Mouse (Mus musculus) cerebellum, adult 2 months (tissue): ENCODE data around the gene Tsc22d2.

Experiments used
- CTCF ChIP-seq: fragments of 200-500 bp; IDR thresholded peaks from 2 replicates; pipeline ENCODE4 v1.5.1; 2011; ENCODE audit warnings: low read depth, mild to moderate bottlenecking, control low read depth, low read length, moderate library complexity, borderline replicate concordance; ENCODE audit not compliant: insufficient read depth
- POLR2A ChIP-seq: fragments of 200-500 bp; IDR thresholded peaks from 2 replicates; pipeline ENCODE4 v1.6.1; 2011; ENCODE audit warnings: low read length, control low read depth, borderline replicate concordance; ENCODE audit not compliant: insufficient read depth

DNA sequence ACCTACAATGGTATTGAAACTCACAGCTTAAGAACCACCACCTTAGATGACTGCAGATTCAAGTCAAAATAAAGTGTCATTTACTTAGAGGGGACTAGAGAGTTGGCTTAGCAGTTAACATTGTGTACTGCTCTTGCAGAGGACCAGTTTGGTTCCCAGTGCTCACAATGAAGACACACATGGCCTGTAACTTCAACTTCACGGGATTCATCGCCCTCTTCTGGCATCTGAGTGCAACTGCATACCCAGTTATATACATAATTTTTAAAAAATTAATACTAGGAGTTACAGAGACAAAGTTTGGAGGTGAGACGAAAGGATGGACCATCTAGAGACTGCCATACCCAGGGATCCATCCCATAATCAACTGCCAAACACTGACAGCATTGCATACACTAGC is 72.6 kb downstream of the Tsc22d2 start:
- TF ChIP-seq POLR2A, result no peak
- no peak for TF ChIP-seq CTCF
